Mouse (Mus musculus) neural tube, embryonic 14.5 days (tissue): ENCODE data around the gene Igdcc3. TPM values are rescaled to one million over a fixed set of nuclear protein-coding genes. Genes with fewer than 3 reads are reported as not detected.
A peak's percentile ranks its signal among the peaks of the same experiment; 100 is the strongest.

Source experiments
- ATAC-seq: fragments of 200-750 bp; cut with Nextera tagmentation; 2 replicates; pipeline ENCODE4 v1.8.0; 2017; ENCODE audit warnings: low read depth, mild to moderate bottlenecking, moderate TSS enrichment, moderate library complexity
- H3K27ac ChIP-seq: fragments of 300-500 bp; sonication (generic); 2 replicates; pipeline ENCODE4 v1.5.1; 2014; ENCODE audit warnings: low read depth, mild to moderate bottlenecking, control low read depth, low read length, moderate library complexity, mixed read lengths
- H3K27me3 ChIP-seq: fragments of 300-500 bp; sonication (generic); 2 replicates; pipeline ENCODE4 v1.6.1; 2014; ENCODE audit warnings: low read length; ENCODE audit not compliant: control insufficient read depth, insufficient read depth
- H3K36me3 ChIP-seq: fragments of 300-500 bp; sonication (generic); 2 replicates; pipeline ENCODE4 v1.6.1; 2014; ENCODE audit warnings: low read length, mixed read lengths; ENCODE audit not compliant: control insufficient read depth, insufficient read depth
- H3K4me1 ChIP-seq: fragments of 300-500 bp; sonication (generic); 2 replicates; pipeline ENCODE4 v1.6.1; 2014; ENCODE audit warnings: low read length; ENCODE audit not compliant: control insufficient read depth, insufficient read depth
- H3K4me2 ChIP-seq: fragments of 300-500 bp; sonication (generic); 2 replicates; pipeline ENCODE4 v1.6.1; 2014; ENCODE audit warnings: mild to moderate bottlenecking, low read depth, low read length, control low read depth
- H3K4me3 ChIP-seq: fragments of 300-500 bp; sonication (generic); 2 replicates; pipeline ENCODE4 v1.5.1; 2014; ENCODE audit warnings: low read depth, low read length, control low read depth, mixed read lengths
- H3K9ac ChIP-seq: fragments of 300-500 bp; sonication (generic); replicated peaks from 2 replicates; pipeline ENCODE4 v1.6.1; 2014; ENCODE audit warnings: low read depth, mild to moderate bottlenecking, control low read depth, low read length, mixed read lengths
- H3K9me3 ChIP-seq: fragments of 300-500 bp; sonication (generic); 2 replicates; pipeline ENCODE4 v1.6.1; 2016; ENCODE audit warnings: low read length; ENCODE audit not compliant: control insufficient read depth
- WGBS: fragments of 180-500 bp; shearing (Covaris S2); extraction: QIAGEN DNeasy Blood & Tissue Kit; methylation state at CpG from one replicate; pipeline ENCODE4 v1.1.7; 2014; 5-methylcytosine and 5-hydroxymethylcytosine counted together
- polyA plus RNA-seq: library from polyadenylated mRNA; unstranded; fragments of >200 nt; fragmentation: Nextera tagmentation; extraction: Ambion mirVana; gene quantifications from 2 replicates; pipeline ENCODE4 v1.2.1, GENCODE M21; 2014

Igdcc3 gene
- polyA plus RNA-seq, 1 experiment from 2014 or later = 10.1 TPM

GRCm38 (mm10) chr9:65128123-65128815 lies 12.7 kb upstream of the Igdcc3 start:
- H3K4me1 ChIP-seq = peaks cover 6% of the 10 kb centered on the region; the same call in 1 of the 2 replicates
- H3K9ac ChIP-seq = no peak overlapping the region
- no peak overlapping the region for H3K27ac ChIP-seq
- H3K9me3 ChIP-seq = no peaks in the 10 kb centered on the region
- H3K36me3 ChIP-seq = no peaks in the 10 kb centered on the region
- 0 out of 2 replicates have a peak overlapping the region, but pooled peaks have one; percentile 2 for H3K4me2 ChIP-seq
- ATAC-seq = no peak
- no peak overlapping the region for H3K4me3 ChIP-seq
- 9% methylated on average over 25 of the region's 25 CpGs for WGBS
- no peaks in the 10 kb centered on the region for H3K27me3 ChIP-seq

- Histone ChIP-seq H3K4me3 (no peak overlapping the region), H3K27ac (no peak overlapping the region), H3K36me3 (no peaks in the 10 kb centered on the region), H3K9me3 (no peaks in the 10 kb centered on the region), H3K4me2 (no peak overlapping the region), H3K27me3 (no peaks in the 10 kb centered on the region), H3K4me1 (no peaks in the 10 kb centered on the region), H3K9ac (no peak overlapping the region)
- no peak for ATAC-seq
- WGBS = 85% methylated on average over 5 of the region's 5 CpGs
Observed at GRCm38 (mm10) chr9:65131717-65132116, 9.3 kb upstream of the Igdcc3 start.

GRCm38 (mm10) chr9:65133739-65134138 lies 7.2 kb upstream of the Igdcc3 start:
- ATAC-seq = peak; percentile 57; the same call in 1 of the 2 replicates
- Histone ChIP-seq H3K4me2 (no peak overlapping the region), H3K9ac (no peak overlapping the region), H3K4me1 (no peaks in the 10 kb centered on the region), H3K4me3 (no peak overlapping the region), H3K27me3 (no peaks in the 10 kb centered on the region), H3K9me3 (no peaks in the 10 kb centered on the region), H3K27ac (no peak overlapping the region), H3K36me3 (no peaks in the 10 kb centered on the region)
- 5% methylated on average over 10 of the region's 10 CpGs for WGBS

GRCm38 (mm10) chr9:65135126-65135525 lies 5.9 kb upstream of the Igdcc3 start:
- H3K9me3 ChIP-seq = no peaks in the 10 kb centered on the region
- H3K27me3 ChIP-seq = no peaks in the 10 kb centered on the region
- no peaks in the 10 kb centered on the region for H3K36me3 ChIP-seq
- no peaks in the 10 kb centered on the region for H3K4me1 ChIP-seq
- H3K4me2 ChIP-seq = no peak overlapping the region
- WGBS = 81% methylated on average over 4 of the region's 4 CpGs
- H3K4me3 ChIP-seq = no peak overlapping the region
- H3K9ac ChIP-seq = no peak overlapping the region
- no peak overlapping the region for H3K27ac ChIP-seq
- ATAC-seq = no peak

GRCm38 (mm10) chr9:65140491-65140890 lies 498 bp upstream of the Igdcc3 start:
- Histone ChIP-seq H3K36me3 (peaks cover 6% of the 10 kb centered on the region; the same call in 1 of the 2 replicates), H3K4me1 (peaks cover 16% of the 10 kb centered on the region), H3K27ac (peak overlapping the region; percentile 95; the same call in 1 of the 2 replicates), H3K9ac (peak overlapping the region; percentile 91), H3K9me3 (no peaks in the 10 kb centered on the region), H3K4me2 (peak overlapping the region; percentile 90), H3K4me3 (peak overlapping the region; percentile 89), H3K27me3 (no peaks in the 10 kb centered on the region)
- no peak for ATAC-seq
- WGBS = 5% methylated on average over 8 of the region's 8 CpGs

- ATAC-seq = peak; percentile 75
- H3K4me1 ChIP-seq = peaks cover 23% of the 10 kb centered on the region
- H3K9me3 ChIP-seq = no peaks in the 10 kb centered on the region
- H3K27me3 ChIP-seq = no peaks in the 10 kb centered on the region
- H3K4me3 ChIP-seq = peak overlapping the region; percentile 89
- WGBS = under 1% methylated on average over 36 of the region's 73 CpGs
- H3K4me2 ChIP-seq = peak overlapping the region; percentile 90
- peak overlapping the region; percentile 95 for H3K27ac ChIP-seq
- H3K36me3 ChIP-seq = peaks cover 6% of the 10 kb centered on the region; the same call in 1 of the 2 replicates
- peak overlapping the region; percentile 91 for H3K9ac ChIP-seq
Observed at GRCm38 (mm10) chr9:65141306-65141975, 452 bp downstream of the Igdcc3 start.

DNA sequence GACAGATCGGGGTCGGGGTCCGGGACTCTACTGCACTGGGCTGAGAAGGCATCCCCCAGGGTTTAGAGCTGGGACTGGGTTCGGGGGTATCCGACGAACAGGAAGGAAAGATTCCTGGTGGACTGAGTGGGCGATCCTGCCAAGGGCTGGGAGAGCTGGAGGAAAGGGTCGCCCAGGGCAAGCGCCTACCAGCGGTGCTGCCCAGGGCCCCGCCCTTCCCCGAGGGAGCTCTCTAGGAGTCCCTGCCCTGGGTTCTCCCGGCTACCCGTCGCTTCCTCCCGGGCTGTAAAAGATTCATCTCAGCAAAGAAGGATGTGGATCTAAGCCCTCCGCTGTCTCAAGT lies 958 bp downstream of the Igdcc3 start:
- Histone ChIP-seq H3K9ac (peak overlapping the region; percentile 91), H3K27ac (peak overlapping the region; percentile 95), H3K4me3 (peak overlapping the region; percentile 89), H3K36me3 (peaks cover 6% of the 10 kb centered on the region; the same call in 1 of the 2 replicates), H3K4me1 (peaks cover 23% of the 10 kb centered on the region), H3K9me3 (no peaks in the 10 kb centered on the region), H3K27me3 (no peaks in the 10 kb centered on the region), H3K4me2 (peak overlapping the region; percentile 90)
- 0% methylated on average over 17 of the region's 17 CpGs for WGBS
- ATAC-seq = peak; percentile 57

DNA sequence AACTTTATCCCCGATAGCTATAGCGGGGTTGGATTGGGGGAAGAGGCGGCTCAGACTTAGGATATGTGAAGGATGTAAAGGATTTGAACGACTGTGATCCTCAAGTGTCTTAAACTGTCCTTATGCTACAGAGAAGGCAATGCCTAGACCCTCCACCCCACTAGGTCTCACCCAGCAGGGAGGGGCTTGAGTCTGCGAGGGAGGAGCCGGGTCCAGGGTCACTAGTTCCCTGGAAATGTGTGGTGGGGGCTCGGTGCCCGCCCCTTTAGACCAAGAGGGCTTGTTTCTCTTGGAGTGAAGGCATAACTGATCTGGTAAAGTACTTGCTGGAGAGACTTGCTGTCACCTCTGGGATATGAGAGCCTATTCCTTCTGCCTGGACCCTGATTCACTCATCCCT lies 1.4 kb downstream of the Igdcc3 start:
- peak overlapping the region; percentile 89 for H3K4me3 ChIP-seq
- no peaks in the 10 kb centered on the region for H3K9me3 ChIP-seq
- H3K4me2 ChIP-seq = peak overlapping the region; percentile 90
- WGBS = 0% methylated on average over 8 of the region's 8 CpGs
- H3K36me3 ChIP-seq = peaks cover 6% of the 10 kb centered on the region; the same call in 1 of the 2 replicates
- no peaks in the 10 kb centered on the region for H3K27me3 ChIP-seq
- H3K27ac ChIP-seq = peak overlapping the region; percentile 95
- no peak for ATAC-seq
- H3K4me1 ChIP-seq = peaks cover 23% of the 10 kb centered on the region
- H3K9ac ChIP-seq = peak overlapping the region; percentile 91

- H3K36me3 ChIP-seq = peaks cover 12% of the 10 kb centered on the region; the same call in 1 of the 2 replicates
- WGBS = 23% methylated on average over 5 of the region's 5 CpGs
- H3K4me2 ChIP-seq = no peak overlapping the region
- peak; percentile 19; the same call in 1 of the 2 replicates for ATAC-seq
- no peaks in the 10 kb centered on the region for H3K9me3 ChIP-seq
- H3K4me1 ChIP-seq = peaks cover 23% of the 10 kb centered on the region
- no peak overlapping the region for H3K9ac ChIP-seq
- H3K4me3 ChIP-seq = no peak overlapping the region
- peak overlapping the region; percentile 29; the same call in 1 of the 2 replicates for H3K27ac ChIP-seq
- H3K27me3 ChIP-seq = no peaks in the 10 kb centered on the region
Observed at GRCm38 (mm10) chr9:65146001-65146400, 5.0 kb downstream of the Igdcc3 start.
